Mouse (Mus musculus) neural tube, postnatal 0 days (tissue): ENCODE measurements around the gene Gprc5c. TPM values are rescaled to one million over a fixed set of nuclear protein-coding genes. Genes with fewer than 3 reads are reported as not detected.

Experiments used
- polyA plus RNA-seq: library from polyadenylated mRNA; unstranded; fragments of >200 nt; fragmentation: Nextera tagmentation; extraction: Ambion mirVana; gene quantifications from 2 replicates; pipeline ENCODE4 v1.2.1, GENCODE M21; 2015

The Gprc5c gene
- 5.5 TPM in 2 replicates for polyA plus RNA-seq

GRCm38 (mm10) chr11:114850452-114851268 is at the start of gene Gprc5c:
Gene Gprc5c, plus strand, starts transcription at chr11:114851152.

DNA sequence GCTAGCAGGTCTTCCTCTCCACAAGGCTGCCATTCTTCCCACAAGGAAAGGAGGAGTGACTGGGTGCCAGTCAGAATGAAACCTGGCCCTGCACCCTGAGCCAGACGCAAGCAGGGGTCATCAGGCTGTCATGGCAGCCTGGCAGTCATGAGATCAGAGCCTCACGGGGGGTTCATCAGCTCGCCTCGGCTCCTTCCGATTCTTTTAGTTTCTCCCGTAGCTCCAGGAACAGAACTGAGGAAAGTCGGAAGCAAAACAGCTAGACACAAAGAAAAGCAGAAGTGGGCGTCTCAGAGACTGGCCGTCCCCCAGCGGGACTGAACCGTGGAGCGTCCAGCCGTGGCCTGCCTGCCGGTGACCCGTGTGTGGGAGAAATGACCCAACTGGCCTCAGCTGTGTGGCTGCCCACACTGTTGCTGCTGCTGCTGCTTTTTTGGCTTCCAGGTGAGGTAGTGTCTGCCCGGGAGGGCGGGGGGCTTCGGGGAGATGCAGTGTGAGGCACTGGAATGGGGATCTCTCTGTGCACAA is 39.1 kb downstream of the Gprc5c start, which contains the start of gene Cd300a:
Gene Cd300a (plus strand): TSS at position 51 of the 528 bp plus-strand sequence.

Other genes starting within 250 kb of the Gprc5c start
- 870 and 974 TPM in 2 replicates for gene Rpl38, start 182.6 kb upstream of the Gprc5c start, polyA plus RNA-seq
- 37.3 and 38.7 TPM in 2 replicates for gene Ttyh2, start 175.7 kb upstream of the Gprc5c start, polyA plus RNA-seq
- gene Dnaic2, start 123.7 kb upstream of the Gprc5c start, polyA plus RNA-seq = 2.7 and 2.8 TPM in 2 replicates
- gene Kif19a, start 85.8 kb upstream of the Gprc5c start, polyA plus RNA-seq = 2.7 and 3.0 TPM in 2 replicates
- 37.4 and 38.0 TPM in 2 replicates for gene Btbd17, start 55.2 kb upstream of the Gprc5c start, polyA plus RNA-seq
- not detected in 2 replicates for gene Gpr142, start 52.2 kb upstream of the Gprc5c start, polyA plus RNA-seq
- gene Cd300a, start 38.9 kb downstream of the Gprc5c start, polyA plus RNA-seq = 1.2 and 1.4 TPM in 2 replicates
- gene Cd300lb, start 83.2 kb downstream of the Gprc5c start, polyA plus RNA-seq = 0.17 TPM in 2 replicates
- not detected in 2 replicates for gene Cd300c, start 118.0 kb downstream of the Gprc5c start, polyA plus RNA-seq
- 0.25 and 0.28 TPM in 2 replicates for gene Cd300ld, start 138.8 kb downstream of the Gprc5c start, polyA plus RNA-seq
- 2.8 and 3.6 TPM in 2 replicates for gene Cd300c2, start 150.7 kb downstream of the Gprc5c start, polyA plus RNA-seq
- gene Cd300ld2, start 165.0 kb downstream of the Gprc5c start, polyA plus RNA-seq = not detected in 2 replicates
- not detected in 2 replicates for gene Cd300ld4, start 175.9 kb downstream of the Gprc5c start, polyA plus RNA-seq
- not detected in 2 replicates for gene Cd300ld5, start 186.6 kb downstream of the Gprc5c start, polyA plus RNA-seq
- gene Cd300ld3, start 197.3 kb downstream of the Gprc5c start, polyA plus RNA-seq = not detected in 2 replicates
- 0.09 TPM in 1 of 2 replicates, not detected in the other for gene Cd300e, start 211.0 kb downstream of the Gprc5c start, polyA plus RNA-seq
- 0.85 and 1.1 TPM in 2 replicates for gene Rab37, start 240.3 kb downstream of the Gprc5c start, polyA plus RNA-seq